Mouse (Mus musculus) megakaryocyte-erythroid progenitor cell, adult 5-6 weeks (primary cell): Measurements from ENCODE around the gene Dnajc5. TPM values are rescaled to one million over a fixed set of nuclear protein-coding genes. Genes with fewer than 3 reads are reported as not detected.

Experiments
- ATAC-seq: replicated peaks from 2 replicates; pipeline ENCODE4 v1.8.0; 2016; ENCODE audit warnings: mild to moderate bottlenecking, inconsistent platforms; ENCODE audit not compliant: severe bottlenecking, poor library complexity, low FRiP score, low TSS enrichment
- total RNA-seq, 2 experiments: library from RNA; stranded (forward) in 1 of 2; stranded (reverse) in 1 of 2; fragments of 200-1000, 215-1000 nt in 1 of 2; fragments of >200 nt in 1 of 2; fragmentation: Nextera tagmentation in 1 of 2; gene quantifications; 2 replicates each; pipeline ENCODE4 v1.2.3; 2014 to 2017

Dnajc5 gene
- total RNA-seq, 2 experiments from 2014 or later: 38.1 to 38.6 TPM

- no peak for ATAC-seq
Observed at GRCm38 (mm10) chr2:181583460-181584257, 63.4 kb downstream of the Dnajc5 start.

GRCm38 (mm10) chr2:181584411-181584942 lies 64.2 kb downstream of the Dnajc5 start, which contains the start of gene Uckl1:
Uckl1 (minus strand) TSS chr2:181584892.
- ATAC-seq: no peak

DNA sequence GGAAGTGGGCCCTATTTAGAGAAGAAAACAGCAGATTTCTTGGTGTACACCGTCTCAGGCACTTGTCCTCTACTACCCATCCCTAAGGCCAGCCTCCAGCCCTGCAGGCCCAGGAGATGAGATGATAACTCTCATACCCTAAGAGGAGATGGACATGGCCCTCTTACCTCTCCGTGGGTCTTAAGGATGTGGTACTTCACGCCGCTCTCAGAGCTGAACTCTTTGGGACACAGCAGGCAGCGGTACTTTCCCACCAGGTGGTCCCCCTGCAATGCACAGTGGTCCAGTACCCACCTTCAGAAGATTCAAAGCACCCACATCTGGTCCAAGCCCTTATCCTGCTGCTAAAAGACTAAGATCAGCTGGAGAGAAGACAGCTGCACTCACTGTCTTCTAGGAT lies 65.2 kb downstream of the Dnajc5 start:
- no peak for ATAC-seq

DNA sequence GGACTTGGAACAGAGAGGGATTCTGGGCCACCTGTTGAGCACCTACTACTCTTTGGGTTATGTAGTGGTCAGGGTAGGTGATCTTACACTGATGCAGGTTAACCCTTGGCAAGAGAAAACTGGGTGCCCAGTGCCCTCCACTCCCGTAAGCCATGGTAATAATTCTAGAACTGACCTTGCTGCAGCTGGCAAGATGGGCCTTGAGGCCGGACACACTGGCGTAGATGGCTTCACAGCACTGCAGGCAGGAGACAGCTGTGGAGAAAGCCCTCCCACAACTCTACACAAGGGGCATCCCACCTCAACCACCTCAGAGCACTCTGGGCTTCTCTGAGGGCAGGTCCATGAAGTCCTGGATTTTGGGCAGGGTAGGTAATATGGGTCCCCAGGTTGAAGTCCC lies 65.8 kb downstream of the Dnajc5 start:
- ATAC-seq: no peak

DNA sequence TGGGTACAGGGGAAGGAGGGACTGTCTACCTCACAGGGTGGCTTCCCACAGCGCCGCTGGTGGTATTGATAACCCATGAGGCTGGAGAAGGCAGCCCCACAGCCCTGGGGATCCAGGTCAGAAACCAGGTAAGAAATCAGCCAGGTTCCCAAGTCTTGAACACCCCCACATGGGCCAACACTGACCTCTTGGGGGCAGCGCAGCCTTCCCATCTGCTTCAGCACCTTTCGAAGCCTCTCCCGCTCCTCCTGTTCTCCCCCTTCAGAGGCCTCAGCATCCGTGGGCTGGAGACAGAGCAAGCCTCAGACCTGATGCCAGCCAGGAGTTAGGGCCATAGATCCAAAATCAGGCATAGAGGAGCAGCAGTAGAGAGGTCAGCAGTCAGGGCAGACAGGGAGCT lies 67.5 kb downstream of the Dnajc5 start:
- no peak for ATAC-seq

DNA sequence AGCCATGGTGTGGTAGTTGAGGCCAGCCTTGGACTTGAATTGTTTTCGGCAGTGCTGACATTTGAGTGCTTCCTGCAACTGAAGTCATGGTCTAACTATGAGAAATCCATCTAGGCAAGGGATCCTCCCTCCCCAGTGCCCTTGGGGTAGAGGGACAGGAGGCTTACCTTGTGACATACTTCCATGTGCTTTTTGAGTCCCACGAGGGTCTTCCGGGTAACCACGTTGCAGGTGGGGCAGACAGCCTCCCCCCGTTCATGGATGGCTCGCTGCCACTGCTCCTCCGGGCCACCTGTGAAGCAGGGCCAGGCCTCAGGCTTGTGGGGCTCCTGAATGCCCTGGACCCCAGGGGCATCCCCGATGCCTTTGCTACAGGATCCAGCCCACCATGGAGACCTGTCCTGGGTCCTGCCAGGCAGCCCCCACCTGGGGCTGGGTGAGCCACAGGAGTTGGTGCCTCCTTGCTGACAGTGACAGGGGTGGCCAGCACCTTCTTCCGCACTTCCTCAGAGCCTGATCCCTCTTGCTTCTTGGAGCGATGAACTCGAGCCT lies 68.0 kb downstream of the Dnajc5 start:
- ATAC-seq: no peak

DNA sequence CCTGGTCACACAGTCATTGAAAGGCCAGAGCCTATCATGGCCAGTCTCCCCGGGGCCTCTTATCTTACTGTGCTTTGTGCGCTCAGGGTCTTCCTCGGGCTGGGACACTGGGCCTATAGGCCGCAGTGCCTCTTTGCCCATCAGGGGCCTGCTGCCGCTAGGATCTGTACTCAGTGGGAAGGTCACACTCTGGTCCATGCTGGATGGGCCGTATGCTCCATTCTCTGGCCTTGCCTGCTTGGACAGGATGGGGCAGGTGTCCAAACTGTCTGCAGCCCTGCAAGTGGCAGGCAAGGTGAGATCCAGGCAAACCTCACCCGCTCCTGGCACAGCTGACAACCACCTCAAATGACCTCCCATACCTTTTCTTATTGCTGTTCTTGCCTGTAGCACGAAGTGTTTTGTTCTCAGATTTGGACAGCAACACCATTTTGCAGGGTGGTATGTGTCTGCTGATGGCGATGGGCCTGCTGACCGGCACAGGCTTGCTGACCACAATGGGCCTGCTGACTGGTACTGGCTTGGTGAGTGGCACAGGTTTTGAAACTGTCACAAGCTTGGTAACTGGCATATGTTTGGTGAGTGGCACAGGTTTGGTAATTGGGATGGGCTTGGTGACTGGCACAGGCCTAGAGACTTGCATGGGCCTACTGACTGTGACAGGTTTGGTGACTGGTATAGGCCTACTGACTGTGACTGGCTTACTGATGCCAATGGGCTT lies 68.9 kb downstream of the Dnajc5 start:
- ATAC-seq: no peak

GRCm38 (mm10) chr2:181589732-181590105 lies 69.4 kb downstream of the Dnajc5 start:
- no peak for ATAC-seq

DNA sequence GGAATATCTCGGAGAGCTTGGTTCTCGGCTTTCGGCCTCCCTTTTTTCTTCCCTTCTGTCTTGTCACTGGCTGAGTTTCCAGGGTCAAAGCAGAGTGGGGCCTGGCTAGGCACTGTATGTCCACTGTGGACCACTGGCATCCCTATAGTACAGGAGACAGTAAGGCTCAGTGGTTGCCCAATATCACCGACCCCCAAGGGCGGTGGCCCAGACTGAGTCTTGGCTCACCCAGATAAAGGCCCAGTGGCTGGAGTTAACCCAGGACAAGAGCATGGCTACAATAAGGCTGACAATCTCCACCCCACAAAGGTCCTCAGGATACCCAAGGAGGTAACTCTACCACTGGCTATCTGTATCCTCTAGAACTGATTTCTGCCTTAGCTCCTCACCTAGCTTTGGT lies 70.2 kb downstream of the Dnajc5 start:
- ATAC-seq: no peak

GRCm38 (mm10) chr2:181591528-181592085 lies 71.3 kb downstream of the Dnajc5 start, which contains the start of gene Prpf6:
Prpf6 (plus strand) TSS chr2:181591868.
- 0 out of 2 replicates have a peak, but pooled peaks have one; percentile 13 for ATAC-seq

DNA sequence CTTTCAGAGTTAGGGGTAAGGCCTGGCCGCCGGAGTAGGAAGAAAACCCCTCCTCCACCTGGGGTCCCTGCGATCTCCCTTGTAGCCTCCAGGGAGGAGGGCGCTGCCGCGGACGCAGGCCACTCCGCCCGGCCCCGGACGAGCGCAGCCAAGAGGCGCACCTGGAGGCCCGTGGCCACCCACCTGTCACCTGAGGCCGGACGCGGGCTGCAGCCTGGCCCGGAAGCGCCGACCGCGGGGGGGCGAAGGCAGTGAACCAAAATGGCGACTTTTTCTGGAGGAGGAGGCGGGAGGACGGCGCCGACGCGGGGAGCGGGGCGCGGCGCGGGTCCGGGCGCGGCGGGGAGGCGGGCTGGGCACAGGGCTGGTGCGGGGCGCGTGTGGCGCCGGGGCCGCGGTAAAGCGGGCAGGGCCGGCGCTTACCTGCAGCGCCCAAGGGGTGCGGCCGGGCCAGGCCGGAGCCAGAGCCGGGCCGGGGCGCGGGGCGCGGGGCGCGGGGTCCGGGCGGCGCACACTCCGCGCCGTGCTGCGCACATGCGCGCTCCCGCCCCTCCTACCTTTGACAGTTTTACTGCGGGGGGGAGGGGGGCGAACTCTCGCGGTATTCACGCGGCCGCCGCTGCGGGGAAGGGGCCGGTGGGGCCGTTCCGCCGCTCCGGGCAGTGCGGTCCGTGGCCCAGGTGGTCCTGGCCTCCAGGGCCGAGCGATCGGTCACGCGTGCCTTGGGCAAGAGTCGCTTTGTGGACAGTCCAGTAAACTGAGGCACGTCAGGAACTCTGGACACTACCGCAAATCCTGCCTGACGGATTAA lies 72.2 kb downstream of the Dnajc5 start, which contains the start of gene Zfp512b:
TSS of gene Zfp512b (minus strand) at position 573 of the 811 bp plus-strand sequence.
- ATAC-seq: peak; percentile 11; the same call in 1 of the 2 replicates

GRCm38 (mm10) chr2:181593042-181593421 lies 72.7 kb downstream of the Dnajc5 start:
- peak; percentile 25 for ATAC-seq

DNA sequence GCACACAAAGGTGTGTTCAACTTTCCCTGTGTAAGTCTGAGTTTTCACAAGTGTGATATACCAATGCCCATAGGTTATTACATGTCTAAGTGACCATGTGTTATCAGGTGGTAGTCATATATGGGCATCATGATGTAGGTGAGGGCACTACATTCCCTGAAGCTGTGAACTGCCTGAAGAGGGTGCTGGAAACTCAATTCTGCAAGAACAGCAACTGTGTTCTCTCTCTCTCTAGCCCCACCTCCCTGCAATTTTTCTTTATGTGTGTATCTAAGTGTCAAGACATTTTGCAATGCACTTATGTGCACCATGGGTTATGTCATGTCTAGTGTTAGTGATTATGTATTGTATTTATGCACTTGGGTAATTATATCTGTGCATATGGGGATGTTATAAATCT lies 73.7 kb downstream of the Dnajc5 start:
- no peak for ATAC-seq

DNA sequence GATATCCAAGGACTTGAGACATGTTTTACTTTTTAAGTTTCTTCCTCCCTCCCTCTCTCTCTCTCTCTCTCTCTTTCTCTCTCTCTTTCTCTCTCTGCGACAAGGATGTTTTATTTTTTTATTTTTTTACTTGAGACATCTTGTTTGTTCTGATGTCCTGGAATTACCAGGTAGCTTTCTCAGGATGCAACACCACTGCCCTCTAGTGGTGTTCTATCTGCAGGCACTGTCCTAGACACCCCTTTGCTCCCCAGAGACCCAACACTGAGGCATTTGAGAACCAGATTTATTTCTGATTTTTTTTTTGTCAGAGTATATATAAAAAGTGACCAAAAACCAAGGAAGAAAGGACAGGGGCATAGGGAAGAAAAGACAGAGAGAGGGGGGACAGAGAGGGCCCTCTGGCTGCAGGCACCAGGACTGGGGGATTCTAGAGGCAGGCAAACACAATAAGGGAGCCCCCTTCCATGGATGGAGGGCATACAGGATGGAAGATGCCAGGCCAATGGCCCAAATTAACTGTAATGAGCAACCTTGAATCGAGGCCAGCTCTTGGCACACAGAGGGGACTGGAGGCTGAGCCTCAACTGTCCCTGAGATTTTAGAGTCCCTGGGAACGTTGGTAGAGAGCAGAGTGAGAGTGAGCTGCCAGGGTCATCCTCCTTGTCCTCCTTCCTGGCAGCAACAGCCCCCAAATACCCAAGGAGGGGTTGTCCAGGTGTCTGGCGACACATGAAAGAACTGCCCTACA lies 74.8 kb downstream of the Dnajc5 start:
- ATAC-seq: no peak

- ATAC-seq: no peak
Observed at GRCm38 (mm10) chr2:181596221-181596960, 76.1 kb downstream of the Dnajc5 start.

DNA sequence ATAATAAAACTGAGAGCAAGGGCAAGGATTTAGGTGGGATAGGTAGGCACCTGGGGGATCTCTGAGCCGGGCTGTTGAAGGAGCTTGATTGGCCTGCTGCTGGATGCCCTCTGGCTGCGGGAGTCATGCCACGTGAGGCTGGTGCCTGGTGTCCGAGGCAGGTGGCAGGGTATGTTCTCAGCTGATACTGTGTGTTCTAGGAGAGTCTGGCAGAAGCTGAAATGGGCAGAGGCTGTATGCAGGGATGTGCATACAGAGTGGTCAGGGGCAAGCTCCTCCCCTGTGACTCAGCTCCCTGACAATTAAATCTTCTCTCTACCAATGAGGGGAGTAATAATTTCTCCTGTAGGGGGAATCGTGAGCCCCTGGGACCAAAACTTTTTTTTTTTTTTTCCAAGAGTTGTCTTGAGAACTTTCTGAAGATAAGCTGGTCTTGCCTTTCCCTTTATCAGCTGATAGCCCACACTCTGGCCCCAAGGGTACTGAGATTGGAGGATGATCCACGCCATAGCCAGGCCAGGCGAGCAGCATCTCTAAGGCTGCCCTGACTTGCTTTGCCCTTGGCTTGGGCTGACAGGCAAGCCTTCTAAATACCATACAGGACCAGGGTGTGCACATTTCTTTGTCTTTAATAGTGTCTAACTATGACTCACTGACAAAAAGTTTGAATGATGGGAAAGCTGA lies 77.2 kb downstream of the Dnajc5 start:
- peak; percentile 39 for ATAC-seq
